Mouse (Mus musculus): ENCODE data around the gene Gkn3. TPM values are rescaled to one million over a fixed set of nuclear protein-coding genes. Genes with fewer than 3 reads are reported as not detected.

Gene Gkn3
- polyA plus RNA-seq, 1 experiment = not detected

DNA sequence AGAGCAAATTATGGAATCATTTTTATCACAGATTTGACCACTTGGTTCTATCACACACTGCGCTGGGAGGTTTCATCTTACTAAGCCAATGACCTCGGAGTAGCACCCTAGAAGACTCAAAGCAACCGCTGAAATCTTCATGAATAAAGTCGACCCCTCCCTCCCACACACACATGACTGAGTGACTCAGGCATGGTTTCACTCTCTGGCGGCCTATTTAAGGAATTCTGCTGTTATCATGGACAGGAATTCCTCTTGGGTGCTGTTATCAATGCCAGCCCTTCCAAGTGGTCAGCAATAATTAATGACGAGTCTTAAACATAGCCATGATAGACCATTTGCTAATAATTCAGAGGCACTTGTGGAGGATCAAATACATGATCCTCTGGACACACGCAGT, 33.6 kb upstream of the Gkn3 start:
- Histone ChIP-seq H3K27me3 (ENCODE audit: control insufficient read depth, insufficient read depth, low read length) (no peaks in the 10 kb centered on the region), H3K4me1 (ENCODE audit: control insufficient read depth, insufficient read depth, insufficient read length) (no peaks in the 10 kb centered on the region), H3K4me3 (ENCODE audit: extremely low read depth, insufficient read depth, insufficient read length) (no peak overlapping the region), H3K27ac (ENCODE audit: insufficient read depth, low read length) (no peak overlapping the region), H3K36me3 (ENCODE audit: control insufficient read depth, insufficient read depth, low read length) (no peaks in the 10 kb centered on the region)
- no peak for DNase-seq (ENCODE audit: low read depth in 1 of 2, low spot score in 2 of 2)
- TF ChIP-seq CTCF (IDR thresholded peaks at IDR 0.05; ENCODE audit: extremely low read depth, insufficient read depth, insufficient read length, insufficient replicate concordance) (no peak), POLR2A (IDR thresholded peaks at IDR 0.05; ENCODE audit: low read depth, low read length) (no peak)
- 82% methylated on average over 7 of the region's 7 CpGs for WGBS

GRCm38 (mm10) chr6:87412011-87412410, 23.3 kb upstream of the Gkn3 start:
- WGBS = 61% methylated on average over 3 of the region's 3 CpGs
- Histone ChIP-seq H3K27ac (ENCODE audit: insufficient read depth, low read length) (no peak overlapping the region), H3K4me1 (ENCODE audit: control insufficient read depth, insufficient read depth, insufficient read length) (no peaks in the 10 kb centered on the region), H3K4me3 (ENCODE audit: extremely low read depth, insufficient read depth, insufficient read length) (no peak overlapping the region), H3K36me3 (ENCODE audit: control insufficient read depth, insufficient read depth, low read length) (no peaks in the 10 kb centered on the region), H3K27me3 (ENCODE audit: control insufficient read depth, insufficient read depth, low read length) (no peaks in the 10 kb centered on the region)
- DNase-seq (ENCODE audit: low read depth in 1 of 2, low spot score in 2 of 2) = no peak
- no peak for TF ChIP-seq POLR2A (IDR thresholded peaks at IDR 0.05; ENCODE audit: low read depth, low read length)
- no peak for TF ChIP-seq CTCF (IDR thresholded peaks at IDR 0.05; ENCODE audit: extremely low read depth, insufficient read depth, insufficient read length, insufficient replicate concordance)

DNA sequence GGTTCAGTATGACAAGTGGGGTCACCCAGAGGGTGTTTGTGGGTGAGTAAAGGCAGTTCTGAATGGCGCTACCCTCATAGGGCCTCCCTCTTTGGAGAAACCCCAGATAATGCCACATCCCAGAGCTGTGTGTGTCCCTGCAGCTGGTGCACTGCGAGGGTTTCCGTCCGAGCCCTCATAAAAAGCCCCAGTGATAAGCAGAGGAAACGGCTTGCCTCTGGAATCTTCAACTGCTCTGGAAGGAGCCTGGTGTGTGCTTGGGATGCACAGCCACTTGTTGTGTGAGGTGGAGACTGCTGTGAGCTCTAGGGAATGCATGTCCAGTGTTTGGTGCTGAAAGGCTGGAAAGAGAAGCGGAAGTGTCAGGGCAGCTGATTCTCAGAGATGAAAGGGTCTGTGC, 12.7 kb upstream of the Gkn3 start:
- TF ChIP-seq CTCF (IDR thresholded peaks at IDR 0.05; ENCODE audit: extremely low read depth, insufficient read depth, insufficient read length, insufficient replicate concordance) = no peak
- no peak for TF ChIP-seq POLR2A (IDR thresholded peaks at IDR 0.05; ENCODE audit: low read depth, low read length)

DNA sequence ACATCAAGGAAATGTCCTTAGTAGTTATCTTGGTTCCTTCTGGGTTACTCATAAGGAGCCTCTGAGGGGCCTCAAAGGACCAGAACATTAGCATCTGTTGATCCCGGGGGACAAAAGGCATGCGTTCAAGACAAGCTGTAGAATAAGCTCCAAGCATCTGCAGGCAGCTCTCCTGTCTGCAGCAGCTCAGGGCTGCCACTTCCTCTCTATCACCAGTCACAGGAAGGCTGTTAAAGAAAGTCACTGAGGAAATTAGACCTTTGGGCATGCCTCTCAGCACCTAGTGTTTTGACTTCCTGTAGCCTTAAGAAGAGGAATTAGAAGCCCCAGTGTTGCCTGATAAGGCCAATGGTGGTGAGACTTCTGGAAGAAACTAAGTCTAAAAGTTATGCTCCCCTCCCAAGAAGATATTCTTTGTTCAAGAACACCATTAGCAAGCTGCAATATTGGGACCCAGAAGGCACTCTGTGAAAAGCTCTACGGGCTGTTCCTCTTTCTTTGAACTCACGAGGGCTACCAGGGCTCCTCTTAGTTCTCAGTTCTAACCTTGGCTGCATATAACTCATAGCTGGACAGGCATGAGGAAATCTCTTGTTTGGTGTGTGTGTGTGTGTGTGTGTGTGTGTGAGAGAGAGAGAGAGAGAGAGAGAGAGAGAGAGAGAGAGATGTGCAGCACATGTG, 11.3 kb upstream of the Gkn3 start:
- peak; percentile 19 to 37 for DNase-seq (ENCODE audit: low read depth in 1 of 2, low spot score in 2 of 2)
- Histone ChIP-seq H3K27ac (ENCODE audit: insufficient read depth, low read length) (peak overlapping the region; percentile 10), H3K4me1 (ENCODE audit: control insufficient read depth, insufficient read depth, insufficient read length) (peaks cover 12% of the 10 kb centered on the region; the same call in 1 of the 2 replicates), H3K4me3 (ENCODE audit: extremely low read depth, insufficient read depth, insufficient read length) (no peak overlapping the region), H3K36me3 (ENCODE audit: control insufficient read depth, insufficient read depth, low read length) (no peaks in the 10 kb centered on the region), H3K27me3 (ENCODE audit: control insufficient read depth, insufficient read depth, low read length) (no peaks in the 10 kb centered on the region)
- TF ChIP-seq CTCF (IDR thresholded peaks at IDR 0.05; ENCODE audit: extremely low read depth, insufficient read depth, insufficient read length, insufficient replicate concordance) (no peak), POLR2A (IDR thresholded peaks at IDR 0.05; ENCODE audit: low read depth, low read length) (no peak)
- WGBS = 2% methylated on average over 4 of the region's 4 CpGs

More for the DNA sequence above, 12.7 kb upstream of the Gkn3 start:
- Histone ChIP-seq H3K4me1 (ENCODE audit: control insufficient read depth, insufficient read depth, insufficient read length) (peaks cover 12% of the 10 kb centered on the region; the same call in 1 of the 2 replicates), H3K4me3 (ENCODE audit: extremely low read depth, insufficient read depth, insufficient read length) (no peak overlapping the region), H3K27me3 (ENCODE audit: control insufficient read depth, insufficient read depth, low read length) (no peaks in the 10 kb centered on the region), H3K36me3 (ENCODE audit: control insufficient read depth, insufficient read depth, low read length) (no peaks in the 10 kb centered on the region), H3K27ac (ENCODE audit: insufficient read depth, low read length) (no peak overlapping the region)
- DNase-seq (ENCODE audit: low read depth in 1 of 2, low spot score in 2 of 2) = no peak
- WGBS = 83% methylated on average over 6 of the region's 6 CpGs

GRCm38 (mm10) chr6:87399137-87399536, 10.4 kb upstream of the Gkn3 start:
- no peak for TF ChIP-seq POLR2A (IDR thresholded peaks at IDR 0.05; ENCODE audit: low read depth, low read length)
- TF ChIP-seq CTCF (IDR thresholded peaks at IDR 0.05; ENCODE audit: extremely low read depth, insufficient read depth, insufficient read length, insufficient replicate concordance) = peak; percentile 88; the same call in 1 of the 2 replicates
- peak; percentile 43 to 83 for DNase-seq (ENCODE audit: low read depth in 1 of 2, low spot score in 2 of 2)
- Histone ChIP-seq H3K4me3 (ENCODE audit: extremely low read depth, insufficient read depth, insufficient read length) (no peak overlapping the region), H3K36me3 (ENCODE audit: control insufficient read depth, insufficient read depth, low read length) (no peaks in the 10 kb centered on the region), H3K27ac (ENCODE audit: insufficient read depth, low read length) (no peak overlapping the region), H3K27me3 (ENCODE audit: control insufficient read depth, insufficient read depth, low read length) (no peaks in the 10 kb centered on the region), H3K4me1 (ENCODE audit: control insufficient read depth, insufficient read depth, insufficient read length) (peaks cover 12% of the 10 kb centered on the region; the same call in 1 of the 2 replicates)
- under 1% methylated on average over 5 of the region's 5 CpGs for WGBS

- peak in 1 of 2 experiments; percentile 48 for DNase-seq (ENCODE audit: low read depth in 1 of 2, low spot score in 2 of 2)
- 70% methylated on average over 9 of the region's 9 CpGs for WGBS
- Histone ChIP-seq H3K4me1 (ENCODE audit: control insufficient read depth, insufficient read depth, insufficient read length) (peaks cover 6% of the 10 kb centered on the region; the same call in 1 of the 2 replicates), H3K36me3 (ENCODE audit: control insufficient read depth, insufficient read depth, low read length) (no peaks in the 10 kb centered on the region), H3K27me3 (ENCODE audit: control insufficient read depth, insufficient read depth, low read length) (no peaks in the 10 kb centered on the region), H3K27ac (ENCODE audit: insufficient read depth, low read length) (no peak overlapping the region), H3K4me3 (ENCODE audit: extremely low read depth, insufficient read depth, insufficient read length) (no peak overlapping the region)
- TF ChIP-seq CTCF (IDR thresholded peaks at IDR 0.05; ENCODE audit: extremely low read depth, insufficient read depth, insufficient read length, insufficient replicate concordance) (no peak), POLR2A (IDR thresholded peaks at IDR 0.05; ENCODE audit: low read depth, low read length) (no peak)
Measured at GRCm38 (mm10) chr6:87394783-87395182, 6.0 kb upstream of the Gkn3 start.

Measured in spleen, adult 2 months (tissue).